Mouse (Mus musculus) layer of hippocampus, adult 9-10 months (tissue): ENCODE data around the gene Tcf23.
A peak's percentile ranks its signal among the peaks of the same experiment; 100 is the strongest.

ENCODE experiments used
- DNase-seq: peaks from one replicate; pipeline ENCODE4 v3.0.0; 2022; ENCODE audit warnings: low spot score

Gene Tcf23

GRCm38 (mm10) chr5:30968416-30968815 lies at the start of gene Tcf23:
Gene Tcf23, plus strand, starts transcription at chr5:30968662.
- no peak for DNase-seq

- DNase-seq, result no peak
Measured at GRCm38 (mm10) chr5:30918691-30919090, 49.8 kb upstream of the Tcf23 start.

- no peak for DNase-seq
Measured at GRCm38 (mm10) chr5:30919831-30920614, 48.4 kb upstream of the Tcf23 start.

- DNase-seq, result no peak
Measured at GRCm38 (mm10) chr5:30920621-30921020, 47.8 kb upstream of the Tcf23 start.

GRCm38 (mm10) chr5:30921256-30922033 lies 47.0 kb upstream of the Tcf23 start, which contains the start of gene Khk:
Gene Khk, plus strand, starts transcription at chr5:30921431.
- peak; percentile 79 for DNase-seq

- DNase-seq, result no peak
Measured at GRCm38 (mm10) chr5:30922581-30923041, 45.9 kb upstream of the Tcf23 start.

- no peak for DNase-seq
Measured at GRCm38 (mm10) chr5:30923119-30923518, 45.3 kb upstream of the Tcf23 start.

- no peak for DNase-seq
Measured at GRCm38 (mm10) chr5:30924614-30925013, 43.8 kb upstream of the Tcf23 start.

- no peak for DNase-seq
Measured at GRCm38 (mm10) chr5:30925217-30925616, 43.2 kb upstream of the Tcf23 start.

- DNase-seq, result no peak
Measured at GRCm38 (mm10) chr5:30926073-30926472, 42.4 kb upstream of the Tcf23 start.

GRCm38 (mm10) chr5:30927945-30928529 lies 40.4 kb upstream of the Tcf23 start:
- no peak for DNase-seq

- peak; percentile 79 for DNase-seq
Measured at GRCm38 (mm10) chr5:30930121-30930520, 38.3 kb upstream of the Tcf23 start.

- no peak for DNase-seq
Measured at GRCm38 (mm10) chr5:30930846-30931245, 37.6 kb upstream of the Tcf23 start.

- DNase-seq, result no peak
Measured at GRCm38 (mm10) chr5:30931378-30931777, 37.1 kb upstream of the Tcf23 start.

- DNase-seq, result no peak
Measured at GRCm38 (mm10) chr5:30933705-30934104, 34.8 kb upstream of the Tcf23 start.

GRCm38 (mm10) chr5:30934725-30935461 lies 33.6 kb upstream of the Tcf23 start:
- no peak for DNase-seq

- no peak for DNase-seq
Measured at GRCm38 (mm10) chr5:30943004-30943403, 25.5 kb upstream of the Tcf23 start.

GRCm38 (mm10) chr5:30944344-30944743 lies 24.1 kb upstream of the Tcf23 start:
- DNase-seq, result no peak

- DNase-seq, result no peak
Measured at GRCm38 (mm10) chr5:30944956-30945781, 23.3 kb upstream of the Tcf23 start, which contains the start of gene Cgref1. Gene Cgref1, minus strand, starts transcription at chr5:30945591.

- DNase-seq, result no peak
Measured at GRCm38 (mm10) chr5:30948620-30949019, 19.8 kb upstream of the Tcf23 start.
